Mouse (Mus musculus): Measurements from ENCODE around the gene Wdr93. TPM values are rescaled to one million over a fixed set of nuclear protein-coding genes. Genes with fewer than 3 reads are reported as not detected.
"Not testable (repeated sequence)": the region's sequence is repeated elsewhere in the genome, so short reads cannot be mapped to it uniquely, and the experiment has no call there.

Gene Wdr93
- polyA plus RNA-seq, 1 experiment = not detected

DNA sequence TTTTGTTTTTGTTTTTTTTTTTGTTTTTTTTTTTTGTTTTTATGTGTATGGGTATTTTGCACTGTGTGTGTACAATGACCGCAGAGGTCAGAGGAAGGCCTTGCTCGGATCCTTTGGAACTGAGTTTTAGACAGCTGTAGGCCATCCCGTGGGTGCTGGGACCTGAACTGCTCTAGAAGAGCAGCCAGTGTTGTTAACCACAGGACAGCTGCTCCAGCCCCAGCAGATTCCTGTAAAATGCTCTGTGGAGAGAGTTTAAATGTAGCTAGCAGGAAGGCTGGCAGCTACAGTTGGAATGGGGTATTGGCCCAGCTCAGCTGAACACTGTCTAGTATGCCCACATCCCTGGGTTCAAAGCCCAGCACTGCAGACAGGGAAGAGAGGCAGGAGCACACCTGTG is 26.7 kb downstream of the Wdr93 start:
- H3K27ac ChIP-seq (ENCODE audit: insufficient read depth, low read depth, low read length) = no peak overlapping the region
- no peak for TF ChIP-seq POLR2A (IDR thresholded peaks at IDR 0.05; ENCODE audit: borderline replicate concordance, low read depth, low read length)
- TF ChIP-seq CTCF (IDR thresholded peaks at IDR 0.05; ENCODE audit: low read depth, low read length) = no peak
- no peak overlapping the region for H3K4me3 ChIP-seq (ENCODE audit: insufficient read depth, low read length)
- H3K4me1 ChIP-seq (ENCODE audit: control insufficient read depth, insufficient read depth, low read length) = no peaks in the 10 kb centered on the region

DNA sequence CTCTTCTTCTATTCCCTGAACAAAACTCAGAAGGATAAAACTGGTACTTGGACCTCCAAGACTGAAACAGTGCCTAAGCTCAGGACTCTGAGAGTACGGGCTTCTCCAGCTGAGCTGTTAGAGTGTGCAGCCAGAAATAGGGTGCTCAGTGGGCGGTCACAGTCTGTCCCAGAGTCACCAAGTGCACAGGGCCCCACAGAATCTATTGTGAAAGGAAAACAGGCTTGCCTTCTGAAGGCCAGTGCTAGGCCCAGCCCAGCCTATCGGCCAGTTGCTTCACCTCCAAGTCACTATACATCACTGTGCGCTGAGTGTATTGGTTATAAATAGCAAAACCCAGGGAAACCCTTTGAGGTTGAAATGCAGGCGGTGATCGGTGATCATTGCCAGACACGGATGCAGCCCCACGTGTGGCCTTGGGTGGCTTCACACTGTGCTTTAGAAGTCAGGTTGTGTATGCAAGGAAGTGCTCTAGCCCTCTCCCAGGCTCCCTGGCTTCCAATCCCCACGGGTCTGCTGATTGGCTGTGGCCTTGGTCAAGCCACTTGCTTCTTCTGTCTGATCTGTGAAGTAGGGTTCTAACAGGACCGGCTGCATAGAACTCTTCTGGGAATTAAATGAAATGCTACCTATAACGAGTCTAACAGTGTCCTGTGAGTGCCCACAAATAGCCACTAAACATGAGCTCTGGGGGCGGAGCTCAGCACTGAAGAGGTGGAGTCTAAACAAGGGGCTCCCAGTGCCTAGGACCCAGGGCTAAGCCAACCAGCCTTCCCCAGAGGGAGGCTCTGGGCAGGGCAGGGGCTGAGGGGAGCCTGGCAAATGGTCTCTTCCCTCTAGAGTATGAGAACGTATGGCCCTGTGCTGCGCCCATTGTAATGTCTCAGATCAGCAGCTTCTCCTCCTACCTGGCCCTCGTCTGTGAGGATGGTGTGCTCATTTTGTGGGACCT is 28.9 kb downstream of the Wdr93 start:
- no peak for TF ChIP-seq POLR2A (IDR thresholded peaks at IDR 0.05; ENCODE audit: borderline replicate concordance, low read depth, low read length)
- no peak for TF ChIP-seq CTCF (IDR thresholded peaks at IDR 0.05; ENCODE audit: low read depth, low read length)
- Histone ChIP-seq H3K27ac (ENCODE audit: insufficient read depth, low read depth, low read length) (no peak overlapping the region), H3K4me1 (ENCODE audit: control insufficient read depth, insufficient read depth, low read length) (no peaks in the 10 kb centered on the region), H3K4me3 (ENCODE audit: insufficient read depth, low read length) (no peak overlapping the region)

DNA sequence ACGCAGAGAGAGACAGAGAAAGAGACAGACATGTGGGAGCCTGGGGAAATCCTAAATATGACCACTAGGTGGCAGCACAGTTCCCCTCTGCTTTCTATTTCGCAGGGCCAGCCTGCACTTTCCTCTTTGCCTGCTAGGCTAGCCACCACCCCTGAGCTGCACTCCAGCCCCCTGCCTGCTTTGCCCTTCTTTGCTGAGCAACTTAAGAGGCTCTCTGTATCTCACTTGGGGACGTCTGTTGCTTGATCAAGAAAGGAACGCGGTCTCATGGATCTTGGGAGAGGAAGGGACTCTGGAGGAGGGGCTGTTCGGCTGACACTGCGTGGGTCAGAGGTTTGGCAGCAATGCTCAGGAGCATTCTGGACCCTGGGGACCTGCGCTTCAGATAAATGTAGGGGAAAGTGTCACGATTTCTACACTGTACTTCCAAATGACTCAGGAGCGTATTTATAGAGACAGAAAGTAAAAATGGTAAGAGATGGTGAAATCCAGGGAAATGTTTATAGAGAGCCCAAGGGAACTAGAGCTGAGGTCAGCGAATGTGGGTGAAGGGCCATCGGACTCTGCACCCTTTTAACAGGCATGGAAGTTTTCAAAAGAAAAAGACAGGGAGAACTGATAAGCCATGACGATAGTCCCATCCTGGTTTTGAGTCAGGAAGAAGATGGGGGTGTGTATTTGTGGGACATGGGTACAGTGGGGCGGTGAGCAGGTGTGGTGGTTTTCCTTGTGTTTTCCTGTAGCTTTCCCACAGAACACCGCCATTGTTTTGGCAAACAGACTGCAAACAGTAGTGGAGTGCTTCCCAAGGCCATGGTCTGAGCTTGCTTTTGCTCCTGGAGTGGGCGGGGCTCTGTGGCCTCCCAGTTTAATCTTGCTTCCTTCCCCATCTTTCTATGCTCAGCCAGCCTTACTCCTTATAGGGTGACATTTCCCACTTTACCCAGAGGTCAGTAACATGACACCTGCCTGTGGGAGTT is 38.0 kb downstream of the Wdr93 start:
- H3K27ac ChIP-seq (ENCODE audit: insufficient read depth, low read depth, low read length) = peak overlapping the region; percentile 73
- H3K4me1 ChIP-seq (ENCODE audit: control insufficient read depth, insufficient read depth, low read length) = peaks cover 21% of the 10 kb centered on the region
- TF ChIP-seq POLR2A (IDR thresholded peaks at IDR 0.05; ENCODE audit: borderline replicate concordance, low read depth, low read length) (no peak), CTCF (IDR thresholded peaks at IDR 0.05; ENCODE audit: low read depth, low read length) (peak; percentile 65)
- peak overlapping the region; percentile 55 for H3K4me3 ChIP-seq (ENCODE audit: insufficient read depth, low read length)

DNA sequence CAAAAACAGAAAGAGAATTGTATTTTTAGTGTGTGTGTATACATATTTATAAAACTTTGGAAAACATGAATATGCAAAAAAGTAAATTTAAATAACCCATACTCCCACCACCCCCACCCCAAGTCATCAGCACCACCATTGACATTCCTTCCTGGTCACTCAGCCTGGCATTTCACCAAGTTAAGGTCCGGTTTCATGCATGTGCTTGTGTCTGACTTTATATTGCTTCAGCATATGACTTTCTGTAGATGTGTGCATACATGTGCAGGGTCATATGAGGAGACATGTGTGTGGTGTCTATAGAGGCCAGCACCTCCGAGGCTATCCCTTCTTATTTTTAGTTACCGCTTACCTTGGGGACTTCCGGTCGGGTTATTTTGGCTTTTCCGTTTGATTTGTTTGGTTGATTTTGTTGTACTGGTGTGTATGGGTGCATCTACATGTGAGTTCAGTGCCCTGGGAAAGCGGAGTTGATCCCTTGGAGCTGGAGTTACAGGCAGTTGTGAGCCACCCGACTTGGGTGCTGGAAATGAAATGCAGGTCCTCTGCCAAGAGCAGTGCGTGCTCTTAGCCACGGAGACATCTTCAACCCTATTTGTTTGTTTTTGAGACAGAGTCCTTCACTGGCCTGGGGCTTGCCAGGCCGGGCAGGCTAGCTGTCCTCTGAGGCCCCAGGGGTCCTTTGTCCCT is 39.0 kb downstream of the Wdr93 start:
- Histone ChIP-seq H3K27ac (ENCODE audit: insufficient read depth, low read depth, low read length) (no peak overlapping the region; the same call in 1 of the 2 replicates), H3K4me3 (ENCODE audit: insufficient read depth, low read length) (no peak overlapping the region), H3K4me1 (ENCODE audit: control insufficient read depth, insufficient read depth, low read length) (peaks cover 21% of the 10 kb centered on the region)
- TF ChIP-seq CTCF (IDR thresholded peaks at IDR 0.05; ENCODE audit: low read depth, low read length) (no peak), POLR2A (IDR thresholded peaks at IDR 0.05; ENCODE audit: borderline replicate concordance, low read depth, low read length) (no peak)

DNA sequence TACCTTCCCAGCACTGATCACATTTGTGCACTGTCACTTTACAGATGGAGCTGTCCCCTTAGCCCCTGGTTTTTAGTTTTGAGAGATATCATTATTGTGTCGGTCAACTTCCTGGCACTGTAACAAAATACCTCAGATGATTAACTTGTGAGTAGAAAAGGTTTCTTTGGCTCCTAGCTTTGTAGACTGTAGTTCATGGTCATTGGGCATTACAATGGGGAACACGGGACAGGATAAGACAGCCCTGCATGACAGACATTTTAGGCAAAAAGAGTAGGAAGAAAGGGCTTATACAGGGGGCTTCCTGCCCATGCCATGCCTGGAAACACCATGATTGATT is 39.5 kb downstream of the Wdr93 start:
- TF ChIP-seq POLR2A (IDR thresholded peaks at IDR 0.05; ENCODE audit: borderline replicate concordance, low read depth, low read length) = no peak
- no peak for TF ChIP-seq CTCF (IDR thresholded peaks at IDR 0.05; ENCODE audit: low read depth, low read length)
- Histone ChIP-seq H3K4me3 (ENCODE audit: insufficient read depth, low read length) (no peak overlapping the region), H3K4me1 (ENCODE audit: control insufficient read depth, insufficient read depth, low read length) (peaks cover 21% of the 10 kb centered on the region), H3K27ac (ENCODE audit: insufficient read depth, low read depth, low read length) (no peak overlapping the region)

DNA sequence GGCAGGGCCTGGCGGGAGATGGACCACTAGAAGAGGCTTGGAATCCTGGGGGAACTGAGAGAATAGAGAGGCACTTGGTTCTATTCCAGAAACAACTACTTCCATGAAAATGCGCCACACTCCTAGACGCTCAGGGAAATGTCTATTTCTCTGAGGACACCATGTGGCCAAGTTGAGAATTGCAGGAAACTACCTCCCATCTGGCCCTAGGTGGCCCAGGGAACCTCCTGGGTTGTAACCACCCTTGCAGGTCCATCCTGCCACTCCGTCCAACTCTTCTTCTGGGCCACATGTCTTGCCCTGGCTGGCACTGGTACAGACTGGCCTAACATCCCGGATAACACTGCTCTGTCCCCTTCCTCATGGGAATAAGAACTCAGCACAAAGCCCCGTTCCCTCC is 43.3 kb downstream of the Wdr93 start:
- Histone ChIP-seq H3K4me3 (ENCODE audit: insufficient read depth, low read length) (no peak overlapping the region), H3K27ac (ENCODE audit: insufficient read depth, low read depth, low read length) (no peak overlapping the region), H3K4me1 (ENCODE audit: control insufficient read depth, insufficient read depth, low read length) (peaks cover 11% of the 10 kb centered on the region)
- TF ChIP-seq CTCF (IDR thresholded peaks at IDR 0.05; ENCODE audit: low read depth, low read length) = no peak
- no peak for TF ChIP-seq POLR2A (IDR thresholded peaks at IDR 0.05; ENCODE audit: borderline replicate concordance, low read depth, low read length)

DNA sequence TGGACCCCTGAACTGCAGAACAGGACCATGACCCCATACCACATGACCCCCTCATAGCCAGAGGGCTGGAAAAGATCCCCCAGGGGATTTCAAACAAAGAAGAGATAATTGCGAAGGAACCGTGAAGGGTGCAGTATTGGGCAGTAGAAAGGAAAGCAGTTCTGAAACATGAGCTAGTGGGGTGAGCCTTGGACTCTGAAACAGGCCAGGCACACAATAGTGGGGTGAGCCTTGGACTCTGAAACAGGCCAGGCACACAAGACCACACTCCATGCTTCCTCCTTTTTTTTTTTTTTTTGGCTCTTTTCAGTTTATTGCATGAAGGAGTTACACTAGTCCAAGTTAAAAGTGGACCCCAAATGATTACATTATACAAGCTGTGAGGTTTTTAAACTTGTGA is 46.8 kb downstream of the Wdr93 start:
- not testable (repeated sequence) for H3K27ac ChIP-seq (ENCODE audit: insufficient read depth, low read depth, low read length); H3K4me3 ChIP-seq (ENCODE audit: insufficient read depth, low read length); H3K4me1 ChIP-seq (ENCODE audit: control insufficient read depth, insufficient read depth, low read length)

DNA sequence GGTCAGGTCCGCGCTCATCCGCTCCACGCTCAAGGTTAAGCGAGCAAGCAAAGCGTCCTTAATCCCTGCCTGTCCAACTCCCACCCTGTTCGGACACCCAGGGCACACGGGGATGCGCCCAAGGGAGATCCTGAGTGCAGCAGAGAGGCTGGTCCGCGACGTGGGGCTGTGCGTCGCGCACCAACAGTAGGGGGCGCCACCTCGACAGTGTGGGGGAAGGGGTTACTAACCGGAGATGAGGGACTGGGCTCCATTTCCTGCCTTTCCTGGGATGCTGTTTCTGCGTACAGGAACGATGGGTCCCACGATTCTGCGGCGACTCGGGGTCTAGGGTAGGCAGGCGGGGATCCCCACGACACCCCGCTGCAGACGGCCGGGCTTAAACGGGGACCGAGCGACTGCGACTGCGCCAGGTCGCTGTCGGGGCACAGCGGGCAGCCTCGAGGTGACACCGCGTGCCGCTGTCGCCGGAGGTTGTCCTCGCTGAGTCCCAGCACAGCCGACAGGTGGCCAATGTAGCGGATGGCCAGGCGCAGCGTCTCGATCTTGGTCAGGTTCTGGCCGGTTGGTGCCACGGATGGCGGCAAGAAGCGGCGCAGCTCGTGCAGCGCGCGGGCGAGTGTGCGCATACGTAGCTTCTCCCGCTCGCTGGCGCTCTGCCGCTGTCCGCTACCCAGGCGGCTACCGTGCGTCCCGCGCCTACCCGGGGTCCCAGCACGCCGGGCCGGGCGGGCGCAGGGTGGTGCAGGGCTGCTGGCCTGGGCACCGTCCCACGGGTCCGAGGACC is 49.9 kb downstream of the Wdr93 start:
- Histone ChIP-seq H3K27ac (ENCODE audit: insufficient read depth, low read depth, low read length) (no peak overlapping the region), H3K4me1 (ENCODE audit: control insufficient read depth, insufficient read depth, low read length) (no peaks in the 10 kb centered on the region), H3K4me3 (ENCODE audit: insufficient read depth, low read length) (peak overlapping the region; percentile 49)
- TF ChIP-seq POLR2A (IDR thresholded peaks at IDR 0.05; ENCODE audit: borderline replicate concordance, low read depth, low read length) = no peak
- peak; percentile 73 for TF ChIP-seq CTCF (IDR thresholded peaks at IDR 0.05; ENCODE audit: low read depth, low read length)

DNA sequence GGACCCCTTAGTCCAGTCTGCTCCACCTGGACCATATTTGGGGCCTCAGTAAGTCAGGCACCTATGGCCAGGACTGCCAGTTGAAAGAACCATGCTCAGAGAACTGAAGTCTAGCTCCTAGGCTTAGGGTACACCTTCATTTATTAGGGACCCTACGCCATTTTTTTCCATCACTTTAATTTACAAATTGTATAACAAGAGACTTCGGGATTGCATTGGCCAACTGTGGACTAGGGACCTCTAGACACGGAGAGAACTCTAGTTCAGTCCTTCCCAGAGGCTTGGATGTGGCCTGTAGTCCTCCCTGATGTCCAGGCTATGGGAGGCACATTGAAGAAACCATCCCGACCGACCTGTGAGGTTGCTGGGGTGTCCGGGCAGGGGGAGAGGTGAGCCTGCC is 50.7 kb downstream of the Wdr93 start, which contains the start of gene Mesp1:
Gene Mesp1 (minus strand): TSS at position 101 of the 400 bp plus-strand sequence.
- no peak for TF ChIP-seq POLR2A (IDR thresholded peaks at IDR 0.05; ENCODE audit: borderline replicate concordance, low read depth, low read length)
- no peak for TF ChIP-seq CTCF (IDR thresholded peaks at IDR 0.05; ENCODE audit: low read depth, low read length)
- Histone ChIP-seq H3K4me3 (ENCODE audit: insufficient read depth, low read length) (peak within 1 kb of the TSS; percentile 49), H3K27ac (ENCODE audit: insufficient read depth, low read depth, low read length) (no peak within 1 kb of the TSS)

More for the DNA sequence above, 50.7 kb downstream of the Wdr93 start, which contains the start of gene Mesp1:
- no peaks in the 10 kb centered on the region for H3K4me1 ChIP-seq (ENCODE audit: control insufficient read depth, insufficient read depth, low read length)
